Mouse (Mus musculus): ENCODE results near the gene Tspan13. TPM values are rescaled to one million over a fixed set of nuclear protein-coding genes. Genes with fewer than 3 reads are reported as not detected.

The Tspan13 gene
- total RNA-seq, 2 experiments from 2014 or later = 261 to 264 TPM

DNA sequence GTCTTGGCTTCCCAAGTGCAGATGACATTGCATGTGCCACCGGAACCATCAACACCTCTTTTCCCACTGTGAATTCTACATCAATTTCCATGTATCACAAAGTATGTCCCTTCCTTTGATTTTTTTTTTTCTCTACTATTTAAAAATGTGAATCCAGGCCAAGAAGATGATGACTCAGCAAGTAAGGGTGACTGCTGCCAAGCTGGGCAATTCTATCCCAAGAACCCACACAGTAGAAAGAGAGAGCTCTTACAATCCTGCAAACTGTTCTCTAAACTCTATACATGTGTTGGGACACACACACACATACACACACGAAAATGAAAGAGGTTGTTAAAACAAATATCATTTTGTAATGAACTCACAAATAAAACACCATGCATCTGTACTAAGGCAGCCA lies 15.1 kb downstream of the Tspan13 start:
- Histone ChIP-seq H3K4me3 (no peak overlapping the region), H3K27ac (peak overlapping the region; percentile 72)
- no peak for TF ChIP-seq CTCF (conservative IDR thresholded peaks at IDR 0.05)
- DNase-seq (ENCODE audit: low spot score in 2 of 2) = no peak

DNA sequence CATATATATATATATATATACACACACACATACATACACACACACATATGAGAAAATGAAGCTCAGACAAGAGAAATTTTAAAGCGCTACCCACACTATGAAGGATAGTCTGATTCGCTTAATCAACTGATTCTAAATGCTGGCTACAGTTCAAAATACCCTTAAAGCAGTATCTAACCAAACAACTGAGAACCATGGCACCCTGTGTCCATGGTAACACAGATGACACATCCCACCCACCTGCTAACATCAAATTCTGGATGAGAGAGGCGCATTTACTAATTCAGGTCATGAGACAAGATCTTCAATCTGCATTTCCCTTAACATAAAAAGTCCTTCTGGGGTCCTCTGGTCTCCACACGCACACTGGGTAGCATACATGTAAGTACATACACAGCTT lies 16.2 kb downstream of the Tspan13 start:
- TF ChIP-seq CTCF (conservative IDR thresholded peaks at IDR 0.05) = no peak
- no peak for DNase-seq (ENCODE audit: low spot score in 2 of 2)

DNA sequence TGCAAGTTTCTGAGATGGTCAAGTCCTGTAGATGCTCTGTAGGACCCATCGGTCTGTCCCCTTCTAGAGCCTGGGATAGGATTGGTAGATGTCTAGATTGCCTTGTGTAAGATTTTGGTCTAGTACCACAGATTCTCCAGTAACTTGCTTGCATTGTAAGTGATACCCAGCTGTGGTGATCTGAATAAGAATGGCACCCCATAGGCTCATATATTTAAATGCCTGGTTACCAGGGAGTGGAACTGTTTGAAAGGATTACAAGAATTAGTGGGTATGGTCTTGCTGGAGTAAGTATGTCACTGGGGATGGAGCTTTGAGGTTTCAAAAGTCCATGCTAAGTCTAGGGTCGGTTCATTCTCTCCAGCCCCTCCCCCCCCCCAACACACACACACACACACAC lies 21.6 kb downstream of the Tspan13 start:
- no peak for DNase-seq (ENCODE audit: low spot score in 2 of 2)
- Histone ChIP-seq H3K4me3 (no peak overlapping the region), H3K27ac (no peak overlapping the region)
- TF ChIP-seq CTCF (conservative IDR thresholded peaks at IDR 0.05) = no peak

More for the DNA sequence above, 16.2 kb downstream of the Tspan13 start:
- Histone ChIP-seq H3K4me3 (no peak overlapping the region; the same call in 1 of the 2 replicates), H3K27ac (peak overlapping the region; percentile 72; the same call in 1 of the 2 replicates)

DNA sequence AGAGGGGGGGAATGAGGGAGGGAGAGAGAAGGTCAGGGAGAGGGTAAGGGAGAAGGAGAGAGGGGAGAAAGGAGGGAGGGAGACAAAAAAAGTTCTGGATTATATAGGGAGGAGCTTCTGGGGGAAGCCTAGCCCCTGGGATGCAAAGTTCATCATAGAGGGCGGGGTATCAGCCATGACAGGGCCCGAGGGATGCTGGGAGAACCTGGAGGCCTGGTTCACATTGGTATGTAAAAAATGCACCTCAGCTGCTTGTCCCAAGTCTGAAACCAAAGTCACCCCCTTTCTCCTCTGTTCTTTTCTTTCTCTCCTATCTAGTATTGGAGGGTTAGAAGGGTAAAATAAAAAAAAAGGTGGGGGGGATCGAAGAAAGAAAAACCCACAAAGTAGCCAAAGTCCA lies 22.2 kb downstream of the Tspan13 start:
- no peak for DNase-seq (ENCODE audit: low spot score in 2 of 2)
- TF ChIP-seq CTCF (conservative IDR thresholded peaks at IDR 0.05) = no peak
- Histone ChIP-seq H3K27ac (no peak overlapping the region), H3K4me3 (no peak overlapping the region)

DNA sequence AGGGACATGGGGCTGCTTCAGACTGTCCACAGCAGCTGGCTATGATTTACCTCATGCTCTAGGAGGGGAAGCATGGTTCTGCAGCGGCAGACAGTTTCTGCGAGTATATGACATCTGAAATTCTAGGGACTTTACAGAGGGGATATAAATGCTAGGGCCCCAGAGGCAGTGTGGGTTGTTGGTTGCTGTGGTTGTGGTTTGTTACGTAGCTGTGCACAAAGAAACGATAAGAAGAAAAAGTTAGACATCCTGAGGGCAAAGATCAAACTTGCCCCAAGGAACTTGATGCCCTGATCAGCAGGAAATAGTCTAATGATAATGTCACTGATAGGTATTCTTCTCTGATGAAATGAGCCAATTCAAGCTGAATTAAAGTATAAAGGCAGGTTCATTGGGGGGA lies 22.7 kb downstream of the Tspan13 start:
- Histone ChIP-seq H3K27ac (no peak overlapping the region), H3K4me3 (no peak overlapping the region)
- TF ChIP-seq CTCF (conservative IDR thresholded peaks at IDR 0.05) = no peak
- no peak for DNase-seq (ENCODE audit: low spot score in 2 of 2)

DNA sequence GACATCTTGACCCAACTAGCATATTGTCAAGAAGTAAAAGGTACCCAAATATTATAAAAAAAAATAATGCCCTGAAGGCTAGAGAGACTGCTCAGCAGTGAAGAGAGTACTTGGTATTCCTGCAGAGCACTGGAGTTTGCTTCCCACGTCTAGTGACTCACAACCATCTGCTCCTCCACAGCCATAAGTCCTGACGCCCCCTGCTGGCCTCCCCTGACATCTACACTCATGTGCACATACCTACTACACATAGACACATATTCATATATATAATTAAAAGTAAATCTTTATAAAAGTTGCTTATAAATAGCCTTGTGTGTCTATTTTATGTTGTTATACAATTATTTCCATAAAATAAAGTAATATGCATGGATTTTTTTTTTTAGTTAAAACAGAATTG lies 24.5 kb downstream of the Tspan13 start:
- DNase-seq (ENCODE audit: low spot score in 2 of 2) = peak in 1 of 2 experiments; percentile 45
- Histone ChIP-seq H3K27ac (no peak overlapping the region), H3K4me3 (no peak overlapping the region)
- peak; percentile 66 for TF ChIP-seq CTCF (conservative IDR thresholded peaks at IDR 0.05)

DNA sequence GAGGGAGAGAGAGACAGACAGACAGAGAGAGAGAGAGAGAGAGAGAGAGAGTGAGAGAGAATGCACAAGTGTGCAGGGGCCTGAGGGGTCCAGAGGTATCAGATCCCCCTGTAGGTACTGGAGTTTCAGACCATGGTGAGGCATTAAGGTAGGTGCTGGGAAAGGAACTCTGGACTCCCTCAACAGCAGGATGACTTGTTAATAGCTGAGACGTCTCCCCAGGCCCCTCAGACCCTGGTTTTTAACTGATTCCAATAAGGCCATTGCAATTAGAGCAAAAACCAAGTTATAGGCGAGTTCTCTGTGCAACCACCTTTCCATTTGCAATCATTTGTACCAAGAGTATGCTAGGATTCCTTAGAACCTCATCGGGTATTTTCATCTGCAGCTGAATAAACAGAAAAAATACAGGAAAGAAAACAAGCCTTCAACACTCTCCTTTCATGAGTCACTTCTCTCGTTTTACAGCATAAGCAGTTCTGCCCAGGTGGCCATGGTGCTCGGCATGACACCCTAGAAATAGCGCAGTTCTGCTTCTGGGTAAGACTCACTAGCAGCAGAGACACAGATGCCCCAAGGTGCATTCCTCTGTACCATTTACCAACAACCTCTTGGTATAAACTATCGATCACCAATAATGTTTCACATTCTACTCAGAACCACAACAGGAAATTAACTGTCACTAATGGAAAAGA lies 28.9 kb downstream of the Tspan13 start:
- no peak overlapping the region for H3K4me3 ChIP-seq
- H3K27ac ChIP-seq = no peak overlapping the region
- TF ChIP-seq CTCF (conservative IDR thresholded peaks at IDR 0.05) = no peak
- peak in 1 of 2 experiments; percentile 6 for DNase-seq (ENCODE audit: low spot score in 2 of 2)

DNA sequence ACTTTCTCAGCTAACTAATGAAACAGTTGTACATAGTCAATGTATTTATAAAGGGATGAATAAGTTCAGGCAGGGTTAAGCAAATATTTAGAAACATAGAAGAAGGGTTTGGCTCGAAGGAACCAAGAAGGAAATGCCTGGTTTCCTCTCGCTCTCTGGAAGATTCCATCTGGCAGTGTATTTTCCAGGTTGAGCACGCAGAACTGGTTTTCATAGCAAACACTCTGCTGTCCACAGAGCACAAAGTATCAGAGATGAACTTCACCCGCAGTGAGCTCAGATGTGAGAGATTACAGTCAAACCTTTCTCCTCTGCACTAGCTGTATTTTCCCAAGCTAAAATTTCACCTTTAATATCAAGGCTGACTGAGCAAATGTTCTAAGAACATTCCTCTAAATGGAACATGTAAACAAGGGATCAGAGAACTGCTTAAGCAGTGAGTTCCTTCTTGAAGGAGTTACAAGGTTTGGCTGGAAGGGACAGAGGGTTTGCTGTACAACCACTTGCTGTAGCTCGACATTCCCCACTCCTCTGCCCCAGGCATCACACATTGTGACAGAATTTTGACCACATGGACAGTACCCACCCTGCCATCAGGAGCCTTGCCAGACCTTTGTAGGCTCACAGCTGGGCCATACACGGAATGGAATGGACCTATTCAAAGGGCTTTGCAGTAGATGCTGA lies 33.8 kb downstream of the Tspan13 start:
- Histone ChIP-seq H3K27ac (peak overlapping the region; percentile 28; the same call in 1 of the 2 replicates), H3K4me3 (no peak overlapping the region)
- TF ChIP-seq CTCF (conservative IDR thresholded peaks at IDR 0.05) = no peak
- DNase-seq (ENCODE audit: low spot score in 2 of 2) = no peak

DNA sequence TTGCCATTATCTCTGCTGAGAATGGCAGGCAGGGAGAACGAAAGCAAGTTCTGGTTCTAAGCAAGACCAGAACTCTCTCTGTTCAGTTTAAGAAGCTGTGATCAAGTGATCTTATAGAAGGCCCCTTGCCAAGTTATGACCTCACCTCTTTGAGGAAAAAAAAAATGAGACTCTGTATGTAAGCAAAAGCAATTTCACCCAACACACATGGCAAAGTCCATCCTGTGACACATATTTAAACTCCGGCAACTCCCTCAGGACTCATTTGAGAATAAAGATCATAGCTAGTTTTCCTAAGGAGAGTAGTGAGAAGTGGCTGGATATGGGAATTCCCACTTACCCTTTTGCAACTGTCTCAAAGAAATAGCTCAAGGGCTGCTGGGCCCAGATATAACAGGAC lies 34.7 kb downstream of the Tspan13 start:
- Histone ChIP-seq H3K4me3 (no peak overlapping the region), H3K27ac (no peak overlapping the region)
- no peak for TF ChIP-seq CTCF (conservative IDR thresholded peaks at IDR 0.05)
- no peak for DNase-seq (ENCODE audit: low spot score in 2 of 2)

DNA sequence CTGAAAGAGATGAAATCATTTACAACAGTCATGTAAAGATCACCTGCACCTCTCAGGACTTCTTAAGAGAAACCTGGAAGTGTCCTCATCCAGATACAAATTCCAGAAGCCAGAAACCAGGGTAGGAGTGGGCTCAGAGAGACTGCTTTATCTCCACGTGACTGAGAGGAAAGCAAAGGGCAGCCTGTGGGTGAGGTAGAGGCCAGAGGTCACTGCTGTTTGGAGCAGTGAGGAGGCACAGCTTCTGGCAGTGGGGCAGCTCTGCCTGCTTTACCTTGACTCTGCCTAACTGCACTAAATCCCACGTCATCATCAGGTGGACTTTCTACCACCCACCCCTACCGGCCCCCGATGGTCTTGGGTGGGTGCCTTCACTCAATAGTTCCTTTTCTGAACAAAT lies 37.6 kb downstream of the Tspan13 start:
- Histone ChIP-seq H3K27ac (no peak overlapping the region), H3K4me3 (no peak overlapping the region)
- TF ChIP-seq CTCF (conservative IDR thresholded peaks at IDR 0.05) = no peak
- no peak for DNase-seq (ENCODE audit: low spot score in 2 of 2)

DNA sequence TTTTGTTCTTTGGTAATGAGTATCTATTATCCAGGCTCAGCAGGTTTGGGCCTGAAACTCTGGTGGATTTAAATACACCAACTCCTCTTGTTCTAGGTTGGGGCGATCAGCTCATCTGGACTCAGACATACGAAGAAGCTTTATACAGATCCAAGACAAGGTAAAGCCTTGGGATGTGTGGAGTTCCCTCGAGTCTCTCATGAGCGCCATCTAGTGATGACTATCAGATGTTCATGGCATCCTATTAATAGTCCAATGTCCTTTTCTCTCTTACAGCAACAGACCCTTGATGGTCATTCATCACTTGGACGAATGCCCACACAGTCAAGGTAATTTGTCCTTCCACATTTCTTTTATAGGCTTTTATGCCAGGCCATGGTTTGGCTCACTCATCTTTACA lies 46.5 kb downstream of the Tspan13 start:
- H3K4me3 ChIP-seq = no peak overlapping the region
- peak; percentile 85 for TF ChIP-seq CTCF (conservative IDR thresholded peaks at IDR 0.05)
- peak in 1 of 2 experiments; percentile 26 for DNase-seq (ENCODE audit: low spot score in 2 of 2)
- no peak overlapping the region for H3K27ac ChIP-seq

DNA sequence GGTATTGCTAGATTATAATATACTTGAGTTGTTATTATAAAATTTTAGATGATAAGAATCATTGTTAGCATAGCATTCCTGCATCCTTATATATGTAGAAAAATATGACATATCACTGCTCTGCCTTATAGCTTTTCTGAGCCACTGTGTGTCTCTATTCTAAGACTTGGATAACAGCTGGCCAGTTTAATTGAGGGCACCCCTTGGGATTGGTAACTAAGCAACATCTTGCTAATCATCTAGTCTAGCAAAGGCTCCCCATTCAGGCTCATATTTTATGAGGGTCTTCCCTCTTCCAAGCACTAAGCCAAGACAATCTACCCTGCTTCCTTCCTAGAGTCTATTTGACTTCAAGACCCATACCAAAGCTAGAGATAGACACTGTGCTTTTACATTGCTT lies 48.2 kb downstream of the Tspan13 start:
- no peak for DNase-seq (ENCODE audit: low spot score in 2 of 2)
- Histone ChIP-seq H3K4me3 (no peak overlapping the region), H3K27ac (no peak overlapping the region)
- TF ChIP-seq CTCF (conservative IDR thresholded peaks at IDR 0.05) = no peak

DNA sequence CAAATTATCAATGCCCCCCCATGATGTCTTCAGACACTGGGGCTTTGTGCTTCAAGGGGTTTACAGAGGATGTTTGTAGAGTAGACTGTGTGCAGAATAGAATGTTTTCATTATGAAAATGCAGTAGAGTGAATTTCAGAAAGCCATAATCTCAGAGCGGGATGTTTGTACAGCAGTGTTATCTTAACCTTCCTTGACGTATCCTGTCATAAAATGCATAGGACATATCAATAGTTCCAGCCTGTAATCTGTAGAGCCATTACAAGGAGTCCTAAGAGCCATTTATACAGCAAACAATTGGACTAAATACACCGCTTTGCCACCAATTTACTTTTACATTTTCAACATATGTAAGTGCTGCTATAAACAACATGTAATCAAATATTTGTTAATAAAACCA lies 48.7 kb downstream of the Tspan13 start:
- no peak for DNase-seq (ENCODE audit: low spot score in 2 of 2)
- H3K4me3 ChIP-seq = no peak overlapping the region
- H3K27ac ChIP-seq = no peak overlapping the region
- TF ChIP-seq CTCF (conservative IDR thresholded peaks at IDR 0.05) = no peak

DNA sequence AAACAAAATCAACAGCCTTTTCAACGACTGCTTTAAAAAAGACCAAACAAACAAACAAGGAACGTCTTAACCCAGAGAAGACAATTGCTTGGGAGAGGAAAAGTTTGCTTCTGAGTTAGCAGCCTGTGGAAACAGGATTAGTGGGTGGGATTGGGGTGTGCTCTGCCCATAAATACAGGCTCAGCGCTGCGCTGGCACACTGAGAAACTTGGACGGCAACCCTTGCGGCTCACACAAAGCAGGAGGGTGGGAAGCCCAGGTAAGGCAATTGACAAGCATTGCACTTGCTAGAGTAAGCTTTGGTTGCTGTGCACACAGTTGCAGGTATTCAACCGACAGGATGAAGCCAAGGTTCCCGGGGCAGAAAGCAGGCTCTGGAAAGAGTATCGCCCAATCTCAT lies 49.6 kb downstream of the Tspan13 start, which contains the start of gene Agr2:
TSS of gene Agr2 (plus strand) at position 197 of the 400 bp plus-strand sequence.
- H3K4me3 ChIP-seq = no peak within 1 kb of the TSS
- no peak for DNase-seq (ENCODE audit: low spot score in 2 of 2)

More for the DNA sequence above, 49.6 kb downstream of the Tspan13 start, which contains the start of gene Agr2:
- H3K27ac ChIP-seq = no peak within 1 kb of the TSS
- TF ChIP-seq CTCF (conservative IDR thresholded peaks at IDR 0.05) = no peak
